Mouse (Mus musculus) brown adipose tissue, adult 24 weeks (tissue): ENCODE results near the gene Nectin3. TPM values are rescaled to one million over a fixed set of nuclear protein-coding genes. Genes with fewer than 3 reads are reported as not detected.
"Not testable (repeated sequence)": the region's sequence is repeated elsewhere in the genome, so short reads cannot be mapped to it uniquely, and the experiment has no call there.

Experiments used
- H3K27ac ChIP-seq: fragments of 200-500 bp; replicated peaks from 2 replicates; pipeline ENCODE4 v1.5.1; 2012; ENCODE audit warnings: low read depth, mild to moderate bottlenecking, low read length
- H3K4me1 ChIP-seq: fragments of 200-500 bp; 2 replicates; pipeline ENCODE4 v1.6.1; 2012; ENCODE audit warnings: low read length, mixed read lengths; ENCODE audit not compliant: control insufficient read depth, insufficient read depth, insufficient read length
- H3K4me3 ChIP-seq: fragments of 200-500 bp; 2 replicates; pipeline ENCODE4 v1.5.1; 2012; ENCODE audit warnings: low read depth, mild to moderate bottlenecking, low read length, moderate library complexity; ENCODE audit not compliant: insufficient read depth
- polyA plus RNA-seq: library from polyadenylated mRNA; stranded (reverse); fragments of >200 nt; gene quantifications from 2 replicates; pipeline ENCODE4 v1.2.4, GENCODE M21; 2012; ENCODE audit not compliant: missing spikeins, insufficient read depth, insufficient read length

The Nectin3 gene
- polyA plus RNA-seq, 1 experiment = 2.0 TPM

GRCm38 (mm10) chr16:46384279-46384678 lies 114.0 kb downstream of the Nectin3 start:
- Histone ChIP-seq H3K27ac (no peak overlapping the region), H3K4me3 (no peak overlapping the region), H3K4me1 (no peaks in the 10 kb centered on the region)

GRCm38 (mm10) chr16:46383344-46383743 lies 115.0 kb downstream of the Nectin3 start:
- Histone ChIP-seq H3K4me3 (no peak overlapping the region), H3K27ac (no peak overlapping the region), H3K4me1 (no peaks in the 10 kb centered on the region)

- no peak overlapping the region for H3K27ac ChIP-seq
- no peaks in the 10 kb centered on the region for H3K4me1 ChIP-seq
- no peak overlapping the region for H3K4me3 ChIP-seq
Measured at GRCm38 (mm10) chr16:46376575-46376974, 121.8 kb downstream of the Nectin3 start.

- no peak overlapping the region for H3K27ac ChIP-seq
- no peak overlapping the region for H3K4me3 ChIP-seq
- H3K4me1 ChIP-seq = no peaks in the 10 kb centered on the region
Measured at GRCm38 (mm10) chr16:46362022-46362421, 136.3 kb downstream of the Nectin3 start.

GRCm38 (mm10) chr16:46357658-46358057 lies 140.7 kb downstream of the Nectin3 start:
- not testable (repeated sequence) for H3K4me1 ChIP-seq, H3K4me3 ChIP-seq, H3K27ac ChIP-seq

GRCm38 (mm10) chr16:46356663-46357062 lies 141.7 kb downstream of the Nectin3 start:
- no peak overlapping the region for H3K4me3 ChIP-seq
- H3K27ac ChIP-seq = no peak overlapping the region
- no peaks in the 10 kb centered on the region for H3K4me1 ChIP-seq
